Comparison of ENCODE assay signal across 8 mouse cellular contexts in the genomic region with DNA sequence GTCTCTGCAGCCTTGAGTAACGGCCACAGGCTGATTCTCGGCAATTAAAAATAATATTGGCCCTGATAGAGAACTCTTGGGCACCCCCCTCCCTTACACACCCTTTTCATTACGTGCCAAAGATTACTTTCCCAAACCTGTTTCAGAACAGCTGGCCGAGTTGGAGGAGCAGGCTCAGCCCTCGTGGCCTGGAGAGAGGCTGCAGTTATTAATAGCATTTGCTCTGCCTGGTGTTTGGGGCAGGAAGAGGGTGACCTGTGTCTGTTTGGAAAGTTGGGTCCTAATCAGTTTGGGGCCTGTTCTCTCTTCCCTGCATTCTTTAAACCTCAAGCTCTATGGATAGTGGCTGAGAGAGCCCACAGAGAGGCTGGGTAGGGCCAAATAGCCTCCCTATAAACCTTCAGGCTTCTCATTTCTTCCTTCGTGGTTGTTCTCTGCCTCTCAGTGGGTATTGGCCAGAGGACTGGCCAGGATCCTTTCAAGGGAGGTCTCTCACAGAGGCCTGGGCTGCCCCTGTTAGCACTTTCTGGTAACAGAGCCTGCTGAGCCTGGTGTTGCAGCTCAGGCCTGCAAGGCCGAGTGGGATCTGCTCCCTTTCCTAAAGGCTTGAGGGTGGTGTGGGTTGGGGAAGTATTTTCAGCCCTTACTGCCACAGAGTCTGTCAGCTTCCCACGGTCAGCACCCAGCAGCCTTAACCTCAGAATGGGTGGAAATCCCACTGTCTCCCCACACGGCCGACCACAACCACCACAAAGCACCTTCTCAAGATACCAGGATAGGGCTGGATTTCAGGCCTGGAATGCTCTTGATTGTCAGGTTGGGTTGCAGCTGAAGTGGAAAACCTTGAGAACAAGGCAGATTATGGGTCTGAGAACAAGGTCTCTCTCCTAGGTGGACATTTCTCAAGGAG.
DNase-seq lines count a peak whose midpoint lies in the region; ATAC-seq and TF ChIP-seq lines count a peak whose summit lies in the region.

No protein-coding gene starts in this region.

- no peaks in the 10 kb centered on the region for H3K27me3 ChIP-seq in liver, adult 2 months (ENCODE audit: control insufficient read depth, insufficient read depth, low read length)
- H3K27me3 ChIP-seq in hindbrain, embryonic 15.5 days = no peaks in the 10 kb centered on the region
- H3K27me3 ChIP-seq in liver, embryonic 16.5 days (ENCODE audit: control insufficient read depth, insufficient read depth, low read depth, low read length) = no peaks in the 10 kb centered on the region
- no peaks in the 10 kb centered on the region for H3K27me3 ChIP-seq in stomach, embryonic 16.5 days (ENCODE audit: control insufficient read depth, insufficient read depth, low read length)

- H3K4me1 ChIP-seq in liver, adult 2 months (ENCODE audit: control insufficient read depth, insufficient read depth, low read length) = peaks cover 6% of the 10 kb centered on the region
- H3K4me1 ChIP-seq in hindbrain, embryonic 15.5 days (replicated peaks) = peaks cover 15% of the 10 kb centered on the region
- H3K4me1 ChIP-seq in liver, embryonic 16.5 days (ENCODE audit: control insufficient read depth, low read depth, low read length) = peaks cover 13% of the 10 kb centered on the region
- H3K4me1 ChIP-seq in stomach, embryonic 16.5 days (ENCODE audit: control insufficient read depth, insufficient read depth, low read length) = peaks cover 42% of the 10 kb centered on the region

- no peak for TF ChIP-seq CTCF in liver, adult 2 months (IDR thresholded peaks at IDR 0.05; ENCODE audit: low read depth, low read length)

- H3K9me3 ChIP-seq in hindbrain, embryonic 15.5 days = no peaks in the 10 kb centered on the region
- H3K9me3 ChIP-seq in liver, embryonic 16.5 days (replicated peaks; ENCODE audit: control insufficient read depth, low read length) = no peaks in the 10 kb centered on the region
- H3K9me3 ChIP-seq in stomach, embryonic 16.5 days (replicated peaks; ENCODE audit: control insufficient read depth, low read length) = no peaks in the 10 kb centered on the region

- no peak overlapping the region for H3K4me2 ChIP-seq in hindbrain, embryonic 15.5 days
- H3K4me2 ChIP-seq in liver, embryonic 16.5 days (ENCODE audit: low read depth, low read length) = no peak overlapping the region
- H3K4me2 ChIP-seq in stomach, embryonic 16.5 days (ENCODE audit: low read depth, low read length) = no peak overlapping the region

- no peak for TF ChIP-seq POLR2A in liver, adult 2 months (IDR thresholded peaks at IDR 0.05; ENCODE audit: extremely low read depth, insufficient read depth, low read length)

- no peaks in the 10 kb centered on the region for H3K79me2 ChIP-seq in liver, adult 2 months (ENCODE audit: control insufficient read depth, insufficient read depth, low read length)

- no peak overlapping the region for H3K4me3 ChIP-seq in liver, adult 2 months (ENCODE audit: insufficient read depth, low read depth, low read length)
- no peak overlapping the region for H3K4me3 ChIP-seq in hindbrain, embryonic 15.5 days
- no peak overlapping the region for H3K4me3 ChIP-seq in liver, embryonic 16.5 days (ENCODE audit: low read depth, low read length)
- no peak overlapping the region for H3K4me3 ChIP-seq in stomach, embryonic 16.5 days (replicated peaks; ENCODE audit: low read length)

- no peak for ATAC-seq in hindbrain, embryonic 15.5 days (ENCODE audit: low FRiP score, low read depth)
- ATAC-seq in liver, embryonic 16.5 days (ENCODE audit: low read depth) = no peak
- peak; percentile 44; the same call in 1 of the 2 replicates for ATAC-seq in stomach, embryonic 16.5 days (ENCODE audit: insufficient read depth, low FRiP score)
- ATAC-seq in erythroblast, adult 5-6 weeks (replicated peaks; ENCODE audit: low FRiP score, poor library complexity, severe bottlenecking) = no peak

- WGBS in liver, adult 2 months = 72% methylated on average over 10 of the region's 10 CpGs
- WGBS in hindbrain, embryonic 15.5 days = 64% methylated on average over 10 of the region's 10 CpGs
- WGBS in liver, embryonic 16.5 days (ENCODE audit: insufficient replicate concordance) = 39% methylated on average over 10 of the region's 10 CpGs
- 36% methylated on average over 10 of the region's 10 CpGs for WGBS in stomach, embryonic 16.5 days

- no peak overlapping the region for H3K9ac ChIP-seq in liver, adult 2 months (ENCODE audit: low read depth, low read length)
- no peak overlapping the region for H3K9ac ChIP-seq in hindbrain, embryonic 15.5 days
- no peak overlapping the region for H3K9ac ChIP-seq in liver, embryonic 16.5 days (ENCODE audit: low read depth, low read length)
- H3K9ac ChIP-seq in stomach, embryonic 16.5 days (ENCODE audit: low read length) = peak overlapping the region; percentile 51

- H3K27ac ChIP-seq in liver, adult 2 months (replicated peaks; ENCODE audit: insufficient read depth, low read depth, low read length) = peak overlapping the region; percentile 56
- peak overlapping the region; percentile 14 for H3K27ac ChIP-seq in hindbrain, embryonic 15.5 days (replicated peaks)
- H3K27ac ChIP-seq in liver, embryonic 16.5 days (ENCODE audit: low read length) = peak overlapping the region; percentile 52; the same call in 1 of the 2 replicates
- H3K27ac ChIP-seq in stomach, embryonic 16.5 days (ENCODE audit: low read length) = peak overlapping the region; percentile 97

- H3K36me3 ChIP-seq in liver, adult 2 months (ENCODE audit: control insufficient read depth, insufficient read depth, low read length) = no peaks in the 10 kb centered on the region
- H3K36me3 ChIP-seq in hindbrain, embryonic 15.5 days = no peaks in the 10 kb centered on the region
- no peaks in the 10 kb centered on the region for H3K36me3 ChIP-seq in liver, embryonic 16.5 days (ENCODE audit: control insufficient read depth, insufficient read depth)
- H3K36me3 ChIP-seq in stomach, embryonic 16.5 days (ENCODE audit: control insufficient read depth, insufficient read depth, low read length) = no peaks in the 10 kb centered on the region

- DNase-seq in liver, adult 2 months (ENCODE audit: extremely low read depth, low read depth, low spot score) = peak; percentile 55
- no peak for DNase-seq in liver
- peak; percentile 71 to 84 for DNase-seq in gastrocnemius, adult 8-10 months (ENCODE audit: low spot score in 2 of 2)
- DNase-seq in c-Kit-positive CD71-positive TER-119-positive erythroid progenitor cells, embryonic 14.5 days (ENCODE audit: low spot score) = no peak

Comparison
In these comparisons a context has a peak if more than half of its experiments do, and no peak if none do; other contexts are left out.
1. DNase-seq: peak in liver, adult 2 months (single experiment) and gastrocnemius, adult 8-10 months (2 of 2); none in liver (single experiment) and c-Kit-positive CD71-positive TER-119-positive erythroid progenitor cells, embryonic 14.5 days (single experiment).
2. H3K27ac ChIP-seq: peak in every context shown above with its lines; median percentile 97 in stomach, embryonic 16.5 days; 56 in liver, adult 2 months; 52 in liver, embryonic 16.5 days; 14 in hindbrain, embryonic 15.5 days.